Mouse (Mus musculus): ENCODE measurements around the gene Rab3a. TPM values are rescaled to one million over a fixed set of nuclear protein-coding genes. Genes with fewer than 3 reads are reported as not detected.

Rab3a gene
- total RNA-seq, 1 experiment: 4.3 TPM

GRCm38 (mm10) chr8:70791975-70792691, 37.7 kb downstream of the Rab3a start:
- in situ Hi-C loops (cut with MboI; ENCODE audit: low sequenced_read_pairs in 2 of 2, unreplicated experiment in 2 of 2): no loop called here
- H3K9me3 ChIP-seq (ENCODE audit: control insufficient read depth, insufficient read depth, low read depth, low read length): no peaks in the 10 kb centered on the region
- peak overlapping the region; percentile 71 to 75 for H3K4me3 ChIP-seq (ENCODE audit: insufficient read depth in 1 of 2, low read depth in 1 of 2, low read length in 2 of 2, poor library complexity in 1 of 2, severe bottlenecking in 1 of 2)
- DNase-seq (ENCODE audit: low read depth, low spot score): peak; percentile 94
- H3K4me1 ChIP-seq (ENCODE audit: control insufficient read depth in 2 of 2, insufficient read depth in 2 of 2, low read length in 2 of 2, poor library complexity in 1 of 2): peaks cover 0 to 23% of the 10 kb centered on the region in 2 experiments; a peak in 2 of 4 replicates
- H3K9ac ChIP-seq (ENCODE audit: insufficient read depth, low read depth, low read length, poor library complexity, severe bottlenecking): peak overlapping the region; percentile 78
- no peak for TF ChIP-seq HCFC1 (IDR thresholded peaks at IDR 0.05; ENCODE audit: borderline replicate concordance, insufficient read depth, low read length)
- TF ChIP-seq ZC3H11A (IDR thresholded peaks at IDR 0.05; ENCODE audit: borderline replicate concordance, low read depth, low read length): no peak
- no peak for TF ChIP-seq CHD2 (IDR thresholded peaks at IDR 0.05; ENCODE audit: low read depth, low read length)
- TF ChIP-seq ZNF384 (IDR thresholded peaks at IDR 0.05; ENCODE audit: low read depth, low read length): no peak
- no peak for TF ChIP-seq MAFK (IDR thresholded peaks at IDR 0.05; ENCODE audit: insufficient read depth, low read depth, low read length)
- H3K36me3 ChIP-seq (ENCODE audit: control insufficient read depth, insufficient read depth, low read length, poor library complexity, severe bottlenecking): no peaks in the 10 kb centered on the region
- peak overlapping the region; percentile 54; the same call in 1 of the 2 replicates for H3K27ac ChIP-seq (ENCODE audit: insufficient read depth, low read depth, low read length, poor library complexity, severe bottlenecking)

DNA sequence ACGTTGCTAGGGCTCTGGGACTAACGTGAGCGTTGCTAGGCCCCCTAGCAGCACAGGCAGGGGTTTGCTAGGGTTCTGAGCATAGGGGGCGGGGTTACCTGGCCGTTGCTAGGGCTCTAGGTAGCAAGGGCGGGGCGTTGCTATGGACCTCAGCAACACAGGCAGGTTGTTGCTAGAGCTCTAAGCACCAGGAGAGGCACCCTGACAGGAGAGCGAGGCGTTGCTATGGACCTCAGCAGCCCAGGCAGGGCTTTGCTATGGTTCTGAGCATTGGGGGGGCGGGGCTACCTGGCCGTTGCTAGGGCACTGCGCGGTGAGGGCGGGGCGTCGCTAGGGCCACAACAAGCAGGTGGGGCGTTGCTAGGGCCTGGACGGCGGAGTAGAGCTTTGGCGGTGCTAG, 38.2 kb downstream of the Rab3a start:
- peak overlapping the region; percentile 5; the same call in 1 of the 2 replicates for H3K9ac ChIP-seq (ENCODE audit: insufficient read depth, low read depth, low read length, poor library complexity, severe bottlenecking)

GRCm38 (mm10) chr8:70794215-70794614, 39.7 kb downstream of the Rab3a start:
- H3K9ac ChIP-seq (ENCODE audit: insufficient read depth, low read depth, low read length, poor library complexity, severe bottlenecking): no peak overlapping the region
- in situ Hi-C loops (cut with MboI; ENCODE audit: low sequenced_read_pairs in 2 of 2, unreplicated experiment in 2 of 2): no loop called here
- H3K4me1 ChIP-seq (ENCODE audit: control insufficient read depth in 2 of 2, insufficient read depth in 2 of 2, low read length in 2 of 2, poor library complexity in 1 of 2): peaks cover 0 to 14% of the 10 kb centered on the region in 2 experiments; a peak in 1 of 4 replicates

More for the DNA sequence above, 38.2 kb downstream of the Rab3a start:
- peak overlapping the region; percentile 71 to 75 for H3K4me3 ChIP-seq (ENCODE audit: insufficient read depth in 1 of 2, low read depth in 1 of 2, low read length in 2 of 2, poor library complexity in 1 of 2, severe bottlenecking in 1 of 2)
- H3K36me3 ChIP-seq (ENCODE audit: control insufficient read depth, insufficient read depth, low read length, poor library complexity, severe bottlenecking): no peaks in the 10 kb centered on the region
- DNase-seq (ENCODE audit: low read depth, low spot score): peak; percentile 88
- H3K9me3 ChIP-seq (ENCODE audit: control insufficient read depth, insufficient read depth, low read depth, low read length): no peaks in the 10 kb centered on the region
- H3K4me1 ChIP-seq (ENCODE audit: control insufficient read depth in 2 of 2, insufficient read depth in 2 of 2, low read length in 2 of 2, poor library complexity in 1 of 2): peaks cover 0 to 21% of the 10 kb centered on the region in 2 experiments; a peak in 2 of 4 replicates
- in situ Hi-C loops (cut with MboI; ENCODE audit: low sequenced_read_pairs in 2 of 2, unreplicated experiment in 2 of 2): no loop called here
- TF ChIP-seq MAFK (IDR thresholded peaks at IDR 0.05; ENCODE audit: insufficient read depth, low read depth, low read length) (no peak), CHD2 (IDR thresholded peaks at IDR 0.05; ENCODE audit: low read depth, low read length) (no peak), ZC3H11A (IDR thresholded peaks at IDR 0.05; ENCODE audit: borderline replicate concordance, low read depth, low read length) (no peak), ZNF384 (IDR thresholded peaks at IDR 0.05; ENCODE audit: low read depth, low read length) (no peak), HCFC1 (IDR thresholded peaks at IDR 0.05; ENCODE audit: borderline replicate concordance, insufficient read depth, low read length) (no peak)
- H3K27ac ChIP-seq (ENCODE audit: insufficient read depth, low read depth, low read length, poor library complexity, severe bottlenecking): peak overlapping the region; percentile 54; the same call in 1 of the 2 replicates

DNA sequence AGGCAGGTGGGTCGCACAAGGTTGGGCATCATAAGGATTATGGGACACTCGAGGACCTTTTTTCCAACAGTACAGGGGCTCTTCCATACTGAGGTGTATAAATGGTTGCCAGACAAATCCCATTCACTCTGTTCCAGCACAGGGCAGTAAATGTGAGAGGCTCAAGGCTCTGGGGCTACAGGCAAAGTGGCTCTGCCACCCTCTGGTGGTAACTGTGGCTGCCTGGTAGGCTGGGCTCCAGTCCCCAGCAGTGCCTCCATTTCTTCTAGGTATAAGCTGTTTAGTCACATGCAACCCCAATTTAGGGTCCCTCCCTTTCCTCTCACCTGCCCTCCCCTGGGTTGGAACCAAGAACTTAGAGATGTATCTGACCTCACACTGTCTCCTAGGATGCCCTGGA, 40.9 kb downstream of the Rab3a start:
- no peak overlapping the region for H3K4me3 ChIP-seq (ENCODE audit: insufficient read depth in 1 of 2, low read depth in 1 of 2, low read length in 2 of 2, poor library complexity in 1 of 2, severe bottlenecking in 1 of 2)
- no peak for DNase-seq (ENCODE audit: low read depth, low spot score)
- H3K9ac ChIP-seq (ENCODE audit: insufficient read depth, low read depth, low read length, poor library complexity, severe bottlenecking): no peak overlapping the region
- H3K27ac ChIP-seq (ENCODE audit: insufficient read depth, low read depth, low read length, poor library complexity, severe bottlenecking): no peak overlapping the region
- no peaks in the 10 kb centered on the region for H3K9me3 ChIP-seq (ENCODE audit: control insufficient read depth, insufficient read depth, low read depth, low read length)
- H3K4me1 ChIP-seq (ENCODE audit: control insufficient read depth in 2 of 2, insufficient read depth in 2 of 2, low read length in 2 of 2, poor library complexity in 1 of 2): peaks cover 0 to 14% of the 10 kb centered on the region in 2 experiments; a peak in 1 of 4 replicates
- no peaks in the 10 kb centered on the region; the same call in 1 of the 2 replicates for H3K36me3 ChIP-seq (ENCODE audit: control insufficient read depth, insufficient read depth, low read length, poor library complexity, severe bottlenecking)
- in situ Hi-C loops (cut with MboI; ENCODE audit: low sequenced_read_pairs in 2 of 2, unreplicated experiment in 2 of 2): no loop called here
- TF ChIP-seq ZNF384 (IDR thresholded peaks at IDR 0.05; ENCODE audit: low read depth, low read length) (no peak), MAFK (IDR thresholded peaks at IDR 0.05; ENCODE audit: insufficient read depth, low read depth, low read length) (no peak), ZC3H11A (IDR thresholded peaks at IDR 0.05; ENCODE audit: borderline replicate concordance, low read depth, low read length) (no peak), HCFC1 (IDR thresholded peaks at IDR 0.05; ENCODE audit: borderline replicate concordance, insufficient read depth, low read length) (no peak), CHD2 (IDR thresholded peaks at IDR 0.05; ENCODE audit: low read depth, low read length) (no peak)

More at GRCm38 (mm10) chr8:70794215-70794614, 39.7 kb downstream of the Rab3a start:
- no peak overlapping the region for H3K27ac ChIP-seq (ENCODE audit: insufficient read depth, low read depth, low read length, poor library complexity, severe bottlenecking)
- no peaks in the 10 kb centered on the region for H3K36me3 ChIP-seq (ENCODE audit: control insufficient read depth, insufficient read depth, low read length, poor library complexity, severe bottlenecking)
- no peaks in the 10 kb centered on the region for H3K9me3 ChIP-seq (ENCODE audit: control insufficient read depth, insufficient read depth, low read depth, low read length)
- TF ChIP-seq ZNF384 (IDR thresholded peaks at IDR 0.05; ENCODE audit: low read depth, low read length) (no peak), HCFC1 (IDR thresholded peaks at IDR 0.05; ENCODE audit: borderline replicate concordance, insufficient read depth, low read length) (no peak)
- DNase-seq (ENCODE audit: low read depth, low spot score): no peak
- H3K4me3 ChIP-seq (ENCODE audit: insufficient read depth in 1 of 2, low read depth in 1 of 2, low read length in 2 of 2, poor library complexity in 1 of 2, severe bottlenecking in 1 of 2): no peak overlapping the region
